Mouse (Mus musculus) liver, postnatal 0 days (tissue): ENCODE results near the gene Ice1.

Experiments used
- CTCF ChIP-seq: sonication (generic); IDR thresholded peaks from 2 replicates; pipeline ENCODE4 v1.5.1; 2016; ENCODE audit warnings: antibody characterized with exemption, low read depth
- EP300 ChIP-seq: IDR thresholded peaks from 2 replicates; pipeline ENCODE4 v1.6.1; 2016; ENCODE audit warnings: antibody characterized with exemption, low read depth, mild to moderate bottlenecking

DNA sequence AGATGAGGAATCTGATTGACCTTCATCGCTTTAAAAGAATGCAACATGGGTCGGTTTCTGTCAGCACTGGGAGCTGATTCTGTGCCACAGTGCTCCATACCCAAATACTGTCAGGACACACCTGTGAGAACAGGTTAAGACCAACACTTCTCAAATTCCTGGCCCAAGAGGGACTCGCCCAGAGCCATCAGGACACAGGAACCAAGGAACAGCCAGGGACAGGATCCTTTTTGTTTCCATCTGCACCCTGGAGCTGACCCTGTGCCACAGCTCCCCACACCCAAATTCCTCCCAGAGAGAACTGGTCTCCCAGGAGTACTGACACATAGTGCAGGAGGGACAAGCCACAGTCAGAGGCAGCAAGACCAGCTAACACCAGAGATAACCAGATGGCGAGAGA lies 11.0 kb downstream of the Ice1 start:
- no peak for TF ChIP-seq CTCF
- no peak for TF ChIP-seq EP300
